Mouse (Mus musculus) urinary bladder, postnatal 36 days (tissue): ENCODE results near the gene Ubqln4.
A peak's percentile ranks its signal among the peaks of the same experiment; 100 is the strongest.
"Not testable (repeated sequence)": the region's sequence is repeated elsewhere in the genome, so short reads cannot be mapped to it uniquely, and the experiment has no call there.

ENCODE experiments used
- DNase-seq, 2 experiments: peaks; one replicate each; pipeline ENCODE4 v3.0.0; 2022; ENCODE audit warnings: low spot score in 2 of 2, mixed read lengths in 1 of 2

Gene Ubqln4

DNA sequence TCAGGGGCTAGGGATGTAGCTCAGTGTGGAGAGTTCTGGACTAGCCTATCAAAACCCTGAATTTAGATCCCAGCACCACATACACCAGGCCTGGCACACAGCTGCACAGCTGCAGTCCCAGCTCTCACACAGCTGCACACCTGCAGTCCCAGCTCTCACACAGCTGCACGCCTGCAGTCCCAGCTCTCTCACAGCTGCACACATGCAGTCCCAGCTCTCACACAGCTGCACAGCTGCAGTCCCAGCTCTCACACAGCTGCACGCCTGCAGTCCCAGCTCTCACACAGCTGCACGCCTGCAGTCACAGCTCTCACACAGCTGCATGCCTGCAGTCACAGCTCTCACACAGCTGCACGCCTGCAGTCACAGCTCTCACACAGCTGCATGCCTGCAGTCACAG is 43.0 kb downstream of the Ubqln4 start:
- not testable (repeated sequence) for DNase-seq

DNA sequence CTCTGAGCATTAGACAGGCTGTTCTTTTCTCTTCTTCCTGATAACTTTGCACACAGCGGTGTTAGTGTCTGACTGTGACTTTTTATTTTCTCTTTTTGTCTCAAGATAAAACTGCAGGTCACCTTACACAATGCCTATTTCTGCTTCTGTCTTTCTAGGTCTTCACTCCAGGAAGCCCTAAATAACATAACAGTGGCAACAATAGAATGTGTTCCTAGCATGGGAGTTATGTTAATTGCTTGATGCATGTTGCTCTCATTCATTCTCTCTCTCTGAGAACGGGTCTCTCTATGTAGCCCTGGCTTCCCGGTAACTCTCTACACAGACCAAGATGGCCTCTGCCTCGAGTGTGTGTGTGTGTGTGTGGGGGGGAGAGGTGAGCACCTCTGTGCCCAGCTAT is 48.9 kb downstream of the Ubqln4 start:
- DNase-seq: no peak

DNA sequence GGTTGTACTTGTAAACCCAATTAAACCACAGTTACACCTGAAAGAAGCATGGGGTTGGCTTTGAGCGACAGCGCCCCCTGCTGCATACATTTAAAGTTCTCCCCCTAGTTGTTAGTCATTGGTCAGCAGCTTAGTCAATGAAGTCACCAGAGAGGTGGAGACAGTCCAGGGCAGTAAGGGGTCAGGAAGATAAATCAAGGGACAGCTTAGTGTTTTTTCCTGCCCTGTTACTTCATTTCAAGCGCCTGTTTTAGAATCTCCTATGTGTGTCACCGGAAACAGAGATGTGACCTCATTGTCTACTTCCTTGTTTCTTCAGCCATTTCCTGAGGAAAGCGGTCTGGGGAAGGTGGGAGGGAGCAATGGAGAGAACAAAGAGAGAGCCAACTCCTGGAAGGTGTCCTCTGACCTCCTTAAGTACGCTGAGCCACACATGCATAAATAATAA is 50.2 kb downstream of the Ubqln4 start:
- DNase-seq: peak; percentile 72 to 81

DNA sequence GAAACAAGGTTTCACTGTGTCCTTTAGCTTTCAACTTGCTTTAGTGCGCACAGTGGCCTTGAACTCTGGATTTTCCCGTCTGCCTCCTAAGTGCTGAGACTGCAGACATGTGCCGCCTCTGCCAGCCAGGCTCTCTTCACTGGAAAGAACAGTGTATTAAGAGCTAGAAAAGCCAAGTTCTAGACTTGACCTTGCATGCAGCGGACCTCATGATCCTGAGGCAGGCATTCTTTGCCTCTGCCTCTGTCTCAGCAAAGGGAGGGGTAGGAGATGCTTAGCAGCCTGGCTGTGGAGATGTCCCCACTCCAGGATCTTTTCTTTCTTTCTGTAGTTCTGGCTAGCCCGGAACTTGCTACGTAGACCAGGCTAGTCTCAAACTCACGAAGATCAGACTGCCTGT is 51.3 kb downstream of the Ubqln4 start:
- no peak for DNase-seq

DNA sequence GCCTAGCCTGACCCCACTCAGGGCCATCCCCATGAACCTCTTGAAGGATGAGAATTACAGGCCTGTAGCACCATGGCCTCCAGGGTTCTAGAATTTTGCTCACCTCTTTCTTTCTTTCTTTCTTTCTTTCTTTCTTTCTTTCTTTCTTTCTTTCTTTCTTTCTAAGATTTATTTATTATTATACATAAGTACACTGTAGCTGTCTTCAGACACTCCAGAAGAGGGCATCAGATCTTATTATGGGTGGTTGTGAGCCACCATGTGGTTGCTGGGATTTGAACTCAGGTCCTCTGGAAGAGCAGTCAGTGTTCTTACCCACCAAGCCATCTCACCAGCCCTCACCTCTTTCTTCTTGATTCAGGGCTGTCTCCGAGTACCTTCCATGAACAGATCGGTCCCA is 52.1 kb downstream of the Ubqln4 start, which contains the start of gene Arhgef2:
Arhgef2 (plus strand) TSS at position 301 of the 400 bp plus-strand sequence.
- not testable (repeated sequence) for DNase-seq

DNA sequence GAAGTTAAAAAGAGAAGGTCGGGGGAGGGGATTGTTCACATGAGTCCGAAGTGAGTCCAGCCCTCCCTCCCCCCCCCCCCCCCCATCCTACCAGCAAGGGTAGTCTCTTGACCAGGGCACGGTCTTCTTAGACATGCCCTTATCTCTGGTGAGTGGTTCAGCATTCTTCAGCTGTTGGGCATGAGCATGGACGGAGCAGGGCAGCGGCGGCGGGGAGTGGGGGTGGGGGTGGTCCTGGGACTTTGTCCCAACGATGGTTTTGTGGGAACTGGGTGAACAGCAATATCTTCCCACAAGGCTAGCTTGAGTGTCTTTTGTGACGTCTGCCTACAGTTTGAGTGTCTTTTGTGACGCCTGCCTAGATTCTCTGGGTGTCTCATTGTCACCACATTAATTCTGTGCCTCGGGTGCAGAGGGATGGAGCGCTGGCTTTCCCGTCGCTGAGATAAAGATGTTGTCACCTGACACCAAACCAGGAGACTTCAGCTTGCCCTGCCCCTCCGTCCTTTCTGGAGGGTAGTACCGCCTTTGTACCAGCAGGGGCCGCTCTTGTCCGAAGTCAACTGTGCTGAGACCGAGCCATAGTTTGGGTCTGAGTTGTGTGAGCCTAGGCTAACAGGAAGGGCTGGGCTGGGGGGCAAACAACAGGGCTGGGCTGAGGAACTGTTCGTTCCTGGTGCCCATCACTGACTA is 53.7 kb downstream of the Ubqln4 start:
- DNase-seq: peak; percentile 85 to 89

DNA sequence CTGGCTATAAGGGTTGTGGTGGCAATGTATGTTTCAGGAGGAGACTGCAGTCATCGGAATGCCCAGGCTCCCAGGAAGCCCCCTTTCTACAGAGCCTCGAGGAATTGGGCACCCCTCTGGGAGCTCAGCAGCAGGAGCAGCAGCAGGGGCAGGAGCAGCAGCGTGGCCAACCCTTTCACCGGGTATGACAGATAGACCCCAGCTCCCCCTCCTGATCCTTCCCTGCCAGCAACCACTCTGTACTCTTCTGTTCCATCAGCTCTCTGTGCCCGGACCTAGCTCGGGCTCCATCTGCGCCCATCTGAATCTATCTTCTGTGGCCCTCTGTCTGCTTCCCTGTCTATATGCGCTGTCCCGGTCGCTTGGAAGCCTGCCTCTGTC is 54.2 kb downstream of the Ubqln4 start:
- DNase-seq: no peak

DNA sequence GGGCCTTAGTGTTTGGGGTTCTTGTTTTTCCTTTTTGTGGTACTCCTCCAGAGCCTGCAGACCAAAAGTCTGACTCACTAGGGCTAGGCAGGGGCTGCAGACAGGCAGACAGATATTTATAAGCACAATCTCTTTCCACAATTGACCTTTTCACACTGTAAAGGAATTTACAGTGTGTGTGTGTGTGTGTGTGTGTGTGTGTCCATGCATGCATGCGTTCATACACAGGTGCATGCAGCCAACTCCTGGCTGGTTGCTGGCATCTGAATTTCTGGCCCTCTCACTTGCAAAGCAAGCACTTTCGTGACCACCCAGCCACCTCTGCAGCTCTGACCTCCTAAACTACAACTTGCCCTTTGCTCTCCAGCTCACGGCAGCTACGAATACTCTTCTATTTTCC is 55.5 kb downstream of the Ubqln4 start:
- DNase-seq: no peak

DNA sequence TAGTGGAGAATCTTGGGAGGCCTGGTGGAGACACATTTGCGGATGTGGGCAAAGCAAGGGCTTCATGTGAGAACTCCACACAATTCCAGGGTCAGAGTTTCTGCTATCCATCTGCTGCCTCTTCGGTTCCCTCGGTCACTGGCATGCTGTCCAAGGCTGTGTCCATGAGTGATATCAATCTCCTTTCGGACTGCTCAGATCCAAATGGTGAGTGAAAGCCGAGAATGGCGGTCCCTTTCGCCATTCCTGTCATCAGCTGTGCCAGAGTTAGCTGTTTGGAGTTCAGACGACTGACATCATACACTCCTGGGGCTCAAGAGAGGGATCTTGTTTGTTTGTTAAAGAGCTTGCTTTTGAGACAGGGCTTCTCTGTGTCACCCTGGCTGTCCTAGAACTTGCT is 60.9 kb downstream of the Ubqln4 start:
- no peak for DNase-seq

DNA sequence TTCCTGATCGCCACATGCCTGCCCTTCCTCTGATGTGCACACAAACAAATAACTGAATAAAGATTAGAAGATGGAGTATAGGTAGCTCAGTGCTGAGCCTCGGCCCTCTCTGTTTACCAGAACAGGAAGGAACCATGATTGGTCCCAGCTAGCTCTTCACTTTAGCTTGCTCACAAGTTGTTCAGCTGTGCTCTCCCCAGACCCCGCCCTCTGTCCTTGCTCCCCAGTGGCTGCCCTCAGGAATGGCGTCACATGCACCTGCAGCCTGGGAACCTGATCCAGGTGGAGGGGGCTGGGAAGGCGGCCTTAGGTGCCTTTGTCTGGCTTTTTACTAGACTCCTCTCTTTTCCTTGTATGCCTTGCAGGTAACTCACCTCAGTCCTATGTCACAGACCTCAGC is 61.6 kb downstream of the Ubqln4 start:
- DNase-seq: no peak

DNA sequence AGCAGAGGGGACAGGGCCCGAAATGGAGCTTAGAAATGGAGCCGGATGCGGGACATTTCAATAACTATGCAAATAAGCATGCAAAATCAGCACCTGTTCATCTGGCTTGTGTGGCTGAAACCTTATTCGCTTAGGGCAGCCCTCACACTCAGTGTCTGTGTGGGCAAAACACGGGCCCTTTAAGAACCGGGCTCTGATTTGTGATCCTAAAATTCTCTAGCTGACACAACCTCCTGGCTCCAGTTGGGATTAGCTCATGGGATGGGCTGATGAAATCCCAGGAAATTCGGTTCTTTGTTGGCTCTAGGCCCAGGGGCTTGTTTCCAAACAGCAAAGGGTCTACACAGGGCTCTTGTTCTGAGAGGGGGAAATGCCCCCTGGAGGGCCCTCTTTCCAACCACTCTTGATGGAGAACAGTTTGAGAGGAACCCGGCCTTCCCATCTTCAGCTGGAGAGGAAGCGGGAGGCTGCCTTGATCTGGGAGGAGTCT is 62.4 kb downstream of the Ubqln4 start:
- DNase-seq: peak; percentile 57 to 76

DNA sequence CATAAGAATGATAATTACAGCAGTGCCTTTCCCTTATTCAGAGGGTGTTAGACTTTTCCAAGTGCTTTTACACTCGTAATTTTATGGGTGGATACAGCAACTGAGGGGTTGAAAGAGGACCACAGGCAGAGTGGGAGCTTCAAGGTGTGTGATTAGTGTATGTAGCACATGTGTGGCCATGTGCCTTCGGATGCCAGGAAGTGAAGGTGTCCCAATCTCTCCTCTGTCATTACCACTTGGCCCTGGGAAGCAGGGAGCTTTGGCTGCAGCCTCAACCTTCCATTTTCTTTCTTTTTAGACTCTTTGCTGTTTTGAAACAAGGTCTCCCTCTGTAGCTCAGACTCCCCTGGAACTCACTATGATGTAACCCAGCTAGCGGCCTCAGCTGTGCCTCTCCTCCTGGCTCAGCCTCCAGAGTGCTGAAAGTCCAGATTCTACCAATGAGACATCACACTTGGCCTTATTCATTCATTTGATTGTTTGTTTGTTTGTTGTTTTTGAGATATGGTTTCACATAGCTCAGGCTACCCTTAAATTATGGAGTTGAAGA is 63.5 kb downstream of the Ubqln4 start:
- DNase-seq: no peak

DNA sequence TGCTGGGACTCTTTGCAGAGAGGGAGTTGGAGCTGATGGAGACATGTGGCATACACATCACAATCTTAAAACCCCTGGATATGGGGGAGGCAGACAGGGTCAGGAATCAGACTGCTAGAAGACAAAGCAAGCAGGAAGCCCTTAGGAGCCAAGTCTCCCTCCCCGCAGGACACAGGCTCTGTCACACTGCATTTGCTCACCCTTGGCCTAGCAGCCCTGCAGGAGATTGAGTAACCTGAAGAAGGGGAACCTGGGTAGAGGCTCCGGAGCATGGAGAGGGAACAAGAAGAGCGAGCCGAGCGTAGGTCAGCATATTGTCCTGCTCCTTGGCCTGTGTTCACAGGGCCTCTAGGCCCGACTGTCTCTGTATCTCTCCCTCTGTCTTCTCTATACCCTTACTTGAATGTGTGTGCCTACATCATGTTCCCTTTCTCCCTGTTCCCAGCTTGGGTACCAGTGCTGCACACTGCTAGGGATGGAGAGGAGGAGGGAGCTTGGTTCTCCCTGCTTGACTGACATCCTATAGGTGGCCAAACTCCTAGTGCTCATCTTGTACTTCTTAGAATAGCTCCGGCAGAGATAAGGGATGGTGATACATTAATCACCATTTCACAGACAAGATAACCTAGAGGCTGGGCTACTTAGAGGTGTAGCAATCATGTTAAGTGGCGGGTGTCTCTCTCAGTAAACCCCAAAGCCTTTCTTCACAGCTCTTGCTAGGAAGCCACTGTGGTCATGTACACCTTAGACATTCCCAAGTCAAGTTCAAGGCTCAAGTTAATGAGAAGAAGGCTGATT is 64.7 kb downstream of the Ubqln4 start:
- DNase-seq: peak in 1 of 2 experiments; percentile 48
